Mouse (Mus musculus) forebrain, embryonic 14.5 days (tissue): ENCODE data around the gene Adcy9. TPM values are rescaled to one million over a fixed set of nuclear protein-coding genes. Genes with fewer than 3 reads are reported as not detected.

Experiments used
- ATAC-seq: fragments of 200-750 bp; cut with Nextera tagmentation; 2 replicates; pipeline ENCODE4 v1.8.0; 2017; ENCODE audit warnings: mild to moderate bottlenecking, moderate library complexity
- DNase-seq: peaks from one replicate; pipeline ENCODE4 v3.0.0-alpha.2; 2015; ENCODE audit warnings: low spot score
- H3K27ac ChIP-seq: fragments of 300-500 bp; sonication (generic); 2 replicates; pipeline ENCODE4 v1.5.1; 2014; ENCODE audit warnings: low read depth, mild to moderate bottlenecking, control low read depth, low read length, moderate library complexity
- H3K27me3 ChIP-seq: fragments of 300-500 bp; sonication (generic); replicated peaks from 2 replicates; pipeline ENCODE4 v1.6.1; 2014; ENCODE audit warnings: low read length, control low read depth, mixed read lengths; ENCODE audit not compliant: control insufficient read depth, insufficient read depth
- H3K36me3 ChIP-seq: fragments of 300-500 bp; sonication (generic); 2 replicates; pipeline ENCODE4 v1.6.1; 2014; ENCODE audit warnings: low read length, control low read depth; ENCODE audit not compliant: control insufficient read depth, insufficient read depth
- H3K4me1 ChIP-seq: fragments of 300-500 bp; sonication (generic); 2 replicates; pipeline ENCODE4 v1.6.1; 2014; ENCODE audit warnings: antibody characterized with exemption, low read length, control low read depth; ENCODE audit not compliant: control insufficient read depth, insufficient read depth
- H3K4me2 ChIP-seq: fragments of 300-500 bp; sonication (generic); 2 replicates; pipeline ENCODE4 v1.6.1; 2014; ENCODE audit warnings: mild to moderate bottlenecking, control low read depth, low read length
- H3K4me3 ChIP-seq: fragments of 300-500 bp; sonication (generic); 2 replicates; pipeline ENCODE4 v1.5.1; 2014; ENCODE audit warnings: low read depth, low read length, control low read depth
- H3K9ac ChIP-seq: fragments of 300-500 bp; sonication (generic); 2 replicates; pipeline ENCODE4 v1.6.1; 2014; ENCODE audit warnings: mild to moderate bottlenecking, low read length, control low read depth, moderate library complexity
- H3K9me3 ChIP-seq: fragments of 300-500 bp; sonication (generic); replicated peaks from 2 replicates; pipeline ENCODE4 v1.6.1; 2016; ENCODE audit warnings: low read length, control low read depth, mixed read lengths; ENCODE audit not compliant: control insufficient read depth
- WGBS: fragments of 180-500 bp; shearing (Covaris S2); extraction: QIAGEN DNeasy Blood & Tissue Kit; methylation state at CpG from one replicate; pipeline ENCODE4 v1.1.7; 2014; 5-methylcytosine and 5-hydroxymethylcytosine counted together
- polyA plus RNA-seq: library from polyadenylated mRNA; unstranded; fragments of >200 nt; fragmentation: Nextera tagmentation; extraction: Ambion mirVana; gene quantifications from 2 replicates; pipeline ENCODE4 v1.2.1, GENCODE M21; 2014

The Adcy9 gene
- polyA plus RNA-seq, result 1.8 and 2.4 TPM in 2 replicates

DNA sequence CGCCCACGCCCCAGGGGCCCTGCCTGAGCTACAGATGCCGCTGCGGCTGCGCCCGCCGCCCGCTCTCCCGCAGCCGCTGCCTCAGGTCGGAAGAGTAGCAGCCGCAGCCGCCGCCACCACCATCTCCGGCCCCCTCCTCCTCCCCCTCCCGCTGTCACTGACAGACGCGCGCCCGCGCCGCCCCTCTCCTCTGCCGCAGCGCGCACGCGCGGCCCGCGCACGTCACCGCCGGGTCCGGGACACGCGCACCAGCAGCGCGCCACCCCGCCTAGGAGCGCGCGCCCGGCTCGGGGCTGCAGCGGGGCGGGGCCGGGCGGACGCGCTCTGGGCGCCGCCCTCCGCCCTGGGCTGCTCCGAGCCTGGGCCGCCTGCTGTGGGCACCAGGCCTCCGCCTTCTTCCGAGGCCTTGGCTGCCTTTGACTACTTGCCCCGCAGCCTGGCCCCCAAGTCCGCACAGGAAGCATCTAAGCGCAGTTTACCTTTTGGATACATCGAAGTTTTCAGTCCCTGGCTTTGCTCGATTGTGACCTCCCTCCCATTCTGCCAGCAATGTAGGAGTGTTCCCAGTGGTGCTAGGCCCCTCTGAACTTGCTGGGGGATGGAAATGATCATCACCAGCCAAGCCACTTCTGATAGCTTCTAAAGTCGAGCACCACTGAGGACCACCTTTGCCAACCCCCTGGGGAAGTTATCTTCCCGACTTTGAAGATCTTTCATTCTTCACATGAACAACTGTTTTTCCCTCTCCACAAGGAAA lies at the start of gene Adcy9:
TSS of gene Adcy9 (minus strand) at position 201 of the 757 bp plus-strand sequence.
- H3K27ac ChIP-seq, result peak within 1 kb of the TSS; percentile 70
- H3K4me3 ChIP-seq, result peak within 1 kb of the TSS; percentile 80
- peak within 1 kb of the TSS; percentile 96 for H3K4me2 ChIP-seq
- ATAC-seq (peak; percentile 91), DNase-seq (peak; percentile 92)
- H3K9me3 ChIP-seq, result no peaks in the 10 kb centered on the region
- WGBS, result 1% methylated on average over 16 of the region's 64 CpGs
- peak within 1 kb of the TSS; percentile 80 for H3K9ac ChIP-seq
- no peaks in the 10 kb centered on the region for H3K36me3 ChIP-seq
- H3K27me3 ChIP-seq, result no peaks in the 10 kb centered on the region
- peaks cover 19% of the 10 kb centered on the region for H3K4me1 ChIP-seq

DNA sequence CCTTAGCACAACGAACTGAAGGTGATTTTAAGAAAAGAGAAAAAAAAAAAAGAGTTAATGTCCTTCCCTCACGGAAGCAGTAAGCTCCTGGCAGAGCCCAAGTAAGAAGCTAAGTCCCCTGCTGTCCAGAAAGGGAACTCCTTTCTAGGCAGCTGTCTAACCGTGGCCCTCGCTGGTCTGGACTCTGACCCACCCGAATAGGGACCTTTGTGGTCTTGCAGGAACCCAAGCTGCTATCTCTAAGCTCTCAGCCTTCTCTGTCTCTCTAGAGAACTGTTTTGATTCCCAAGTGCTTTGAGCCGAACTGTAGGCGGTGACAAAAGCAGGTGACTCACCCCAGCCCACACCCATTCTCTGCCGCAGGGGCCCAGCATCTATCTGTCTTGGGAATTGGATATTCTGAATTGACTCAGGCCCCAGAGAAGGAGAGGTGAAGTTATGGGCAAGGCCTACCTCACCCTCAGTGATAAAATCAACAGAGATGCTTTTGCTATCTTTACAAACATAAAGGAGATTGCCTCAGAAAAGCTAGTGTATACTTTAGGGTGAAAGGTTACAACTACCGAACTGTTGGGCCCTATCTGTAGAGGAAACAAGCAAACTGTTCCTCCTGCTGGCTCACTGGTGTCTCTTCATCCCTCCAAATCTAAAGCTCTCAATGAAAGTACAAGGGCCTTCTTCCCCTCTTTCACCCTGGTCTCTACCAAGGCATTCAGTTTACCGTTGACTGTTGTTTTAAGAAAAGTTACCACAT lies 49.5 kb upstream of the Adcy9 start:
- H3K36me3 ChIP-seq, result no peaks in the 10 kb centered on the region
- H3K27ac ChIP-seq, result no peak overlapping the region
- peaks cover 3% of the 10 kb centered on the region; the same call in 1 of the 2 replicates for H3K4me1 ChIP-seq
- H3K9ac ChIP-seq, result no peak overlapping the region
- DNase-seq, result no peak
- no peak for ATAC-seq
- H3K9me3 ChIP-seq, result no peaks in the 10 kb centered on the region
- WGBS, result 69% methylated on average over 10 of the region's 10 CpGs
- H3K4me3 ChIP-seq, result no peak overlapping the region
- no peak overlapping the region for H3K4me2 ChIP-seq
- no peaks in the 10 kb centered on the region for H3K27me3 ChIP-seq

DNA sequence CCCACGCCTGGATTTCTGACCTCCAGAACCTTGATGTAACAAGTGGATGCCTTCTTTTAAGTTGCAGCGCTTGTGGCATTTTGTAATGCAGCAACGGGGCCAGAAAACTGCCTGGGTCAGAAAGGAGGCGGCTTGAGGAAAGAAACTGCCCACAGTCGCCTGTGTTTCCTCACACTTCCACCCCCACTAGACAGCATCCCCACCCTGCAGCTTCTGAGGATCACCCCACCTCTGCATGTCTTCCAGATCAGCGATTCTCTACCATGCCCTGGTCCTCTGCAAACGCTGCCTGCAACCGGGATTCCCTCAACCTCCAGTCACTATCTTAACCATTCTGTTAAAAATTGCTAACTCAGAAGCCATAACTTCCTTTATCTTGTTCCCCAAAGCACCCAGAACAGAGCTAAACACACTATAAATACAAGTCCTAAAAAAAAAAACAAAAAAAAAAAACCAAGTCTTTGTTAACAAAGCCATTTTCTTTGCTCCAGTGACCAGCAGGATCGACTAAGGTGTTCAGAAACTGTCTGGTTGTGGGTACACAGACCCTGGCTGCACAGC lies 44.3 kb upstream of the Adcy9 start:
- WGBS, result 75% methylated on average over 9 of the region's 9 CpGs
- no peak for ATAC-seq

DNA sequence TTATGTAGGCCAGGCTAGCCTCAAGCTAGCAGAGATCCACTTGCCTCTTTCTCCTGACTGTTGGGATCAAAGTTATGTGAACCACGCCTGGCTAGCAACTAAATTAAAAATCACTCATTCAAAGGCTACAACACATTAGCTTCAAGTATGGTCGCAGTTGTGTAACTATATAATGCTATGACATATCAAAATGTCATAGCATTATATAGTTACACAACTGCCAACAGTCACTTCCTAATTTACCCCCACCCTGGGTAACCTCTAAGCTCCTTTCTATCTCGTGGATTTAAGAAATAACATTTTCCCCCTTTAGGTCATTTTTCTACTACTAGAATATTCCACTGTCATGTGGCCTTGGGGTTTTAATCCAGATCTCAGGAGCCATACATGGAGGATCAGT lies 37.6 kb upstream of the Adcy9 start:
- Histone ChIP-seq H3K9me3 (no peaks in the 10 kb centered on the region), H3K4me2 (no peak overlapping the region), H3K27me3 (no peaks in the 10 kb centered on the region), H3K27ac (no peak overlapping the region), H3K9ac (no peak overlapping the region), H3K4me1 (no peaks in the 10 kb centered on the region), H3K36me3 (no peaks in the 10 kb centered on the region), H3K4me3 (no peak overlapping the region)
- 89% methylated on average over 3 of the region's 3 CpGs for WGBS
- DNase-seq, result no peak
- no peak for ATAC-seq

More for the DNA sequence above, 44.3 kb upstream of the Adcy9 start:
- no peak overlapping the region for H3K4me2 ChIP-seq
- no peaks in the 10 kb centered on the region for H3K36me3 ChIP-seq
- DNase-seq, result no peak
- no peak overlapping the region for H3K9ac ChIP-seq
- H3K27ac ChIP-seq, result no peak overlapping the region
- H3K9me3 ChIP-seq, result no peaks in the 10 kb centered on the region
- H3K27me3 ChIP-seq, result no peaks in the 10 kb centered on the region
- no peak overlapping the region for H3K4me3 ChIP-seq
- H3K4me1 ChIP-seq, result no peaks in the 10 kb centered on the region

DNA sequence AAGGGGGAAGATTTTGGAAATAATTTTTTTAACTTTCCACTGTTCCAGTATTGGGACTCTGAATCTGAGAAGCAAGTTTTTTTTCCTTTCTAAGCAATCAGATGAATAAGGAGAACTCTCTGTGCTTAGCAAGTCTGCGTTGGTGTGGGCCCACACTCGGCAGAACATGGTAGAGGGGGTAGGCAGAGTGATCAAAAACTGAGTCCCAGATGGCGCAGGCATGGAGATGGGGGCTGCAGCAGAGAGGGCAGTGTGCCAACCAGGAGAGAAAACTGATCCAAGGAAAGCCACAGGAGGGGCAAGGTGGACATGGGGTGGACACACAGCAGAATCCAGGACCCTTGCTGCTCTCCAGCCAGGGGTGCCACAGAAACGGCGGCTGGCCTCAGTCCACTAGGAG lies 36.1 kb upstream of the Adcy9 start:
- no peaks in the 10 kb centered on the region for H3K27me3 ChIP-seq
- ATAC-seq (no peak), DNase-seq (no peak)
- H3K36me3 ChIP-seq, result no peaks in the 10 kb centered on the region
- no peaks in the 10 kb centered on the region for H3K9me3 ChIP-seq
- H3K9ac ChIP-seq, result no peak overlapping the region
- H3K27ac ChIP-seq, result no peak overlapping the region
- 83% methylated on average over 5 of the region's 5 CpGs for WGBS
- H3K4me2 ChIP-seq, result no peak overlapping the region
- H3K4me1 ChIP-seq, result no peaks in the 10 kb centered on the region
- H3K4me3 ChIP-seq, result no peak overlapping the region

DNA sequence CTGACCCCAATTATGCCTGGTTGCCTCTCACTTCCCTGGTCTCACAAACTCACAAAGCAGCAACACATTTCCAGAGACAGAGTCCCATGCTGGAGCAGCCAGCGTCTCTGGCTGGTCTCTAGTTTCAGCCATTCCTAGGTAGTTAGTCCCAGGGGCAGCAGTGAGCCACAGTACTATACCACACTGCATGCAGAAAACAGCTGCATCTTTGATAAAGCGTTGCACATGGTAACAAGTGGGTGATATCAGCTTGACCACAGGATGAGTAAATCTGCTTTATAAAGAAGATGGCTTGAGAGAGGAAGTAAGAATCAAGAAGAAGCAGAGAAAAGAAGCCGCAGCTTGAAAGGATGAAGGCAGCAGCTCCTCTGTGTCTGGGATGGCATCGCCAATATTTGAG lies 35.4 kb upstream of the Adcy9 start:
- H3K4me2 ChIP-seq, result no peak overlapping the region
- no peaks in the 10 kb centered on the region for H3K9me3 ChIP-seq
- H3K27me3 ChIP-seq, result no peaks in the 10 kb centered on the region

DNA sequence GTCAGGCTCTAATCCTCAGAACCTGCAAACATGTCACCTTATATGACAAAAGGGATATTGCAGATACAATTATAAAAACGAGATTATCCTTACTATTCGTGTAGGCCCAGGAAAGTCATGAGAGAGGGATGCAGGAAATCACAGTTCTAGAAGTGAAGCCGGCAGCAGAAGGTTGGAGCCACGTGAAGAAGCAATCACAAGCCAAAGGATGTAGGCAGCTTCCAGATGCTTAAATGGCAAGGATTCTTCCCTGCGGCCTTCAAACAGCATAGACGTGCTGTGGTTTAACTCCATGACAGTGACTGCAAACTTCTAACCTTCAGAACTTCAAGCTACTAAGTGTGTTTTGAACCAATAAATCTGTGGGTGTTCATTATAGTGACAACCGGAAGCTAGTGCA lies 34.3 kb upstream of the Adcy9 start:
- Histone ChIP-seq H3K9ac (no peak overlapping the region), H3K27ac (no peak overlapping the region), H3K36me3 (no peaks in the 10 kb centered on the region), H3K27me3 (no peaks in the 10 kb centered on the region), H3K4me2 (no peak overlapping the region), H3K4me3 (no peak overlapping the region), H3K9me3 (no peaks in the 10 kb centered on the region), H3K4me1 (no peaks in the 10 kb centered on the region)
- no peak for ATAC-seq
- 90% methylated on average over 7 of the region's 7 CpGs for WGBS
- no peak for DNase-seq

More for the DNA sequence above, 35.4 kb upstream of the Adcy9 start:
- Histone ChIP-seq H3K4me3 (no peak overlapping the region), H3K4me1 (no peaks in the 10 kb centered on the region), H3K27ac (no peak overlapping the region), H3K36me3 (no peaks in the 10 kb centered on the region), H3K9ac (no peak overlapping the region)
- no peak for ATAC-seq
- DNase-seq, result no peak
- WGBS, result 88% methylated on average over 4 of the region's 4 CpGs

DNA sequence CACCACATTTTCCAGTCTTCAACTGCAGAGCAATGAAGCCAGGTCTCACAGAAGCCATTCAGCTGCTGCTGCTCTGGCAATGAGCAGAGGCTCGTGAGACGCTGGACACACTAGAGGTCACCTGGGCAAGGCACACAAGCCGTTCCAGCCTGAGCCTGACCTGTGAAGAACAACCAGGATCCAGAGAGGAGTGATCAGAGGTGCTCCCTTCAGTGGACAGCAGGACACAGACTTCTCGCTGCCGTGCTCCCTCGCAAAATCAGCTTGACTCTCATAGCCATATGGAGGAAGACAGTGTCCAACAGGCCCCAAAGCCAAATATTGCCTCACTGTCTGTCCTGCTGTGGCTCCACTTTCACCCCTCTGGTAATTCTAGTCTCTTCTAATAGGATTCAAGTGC lies 29.1 kb upstream of the Adcy9 start:
- no peak for ATAC-seq
- Histone ChIP-seq H3K4me3 (no peak overlapping the region), H3K27ac (no peak overlapping the region), H3K9me3 (no peaks in the 10 kb centered on the region), H3K27me3 (no peaks in the 10 kb centered on the region), H3K36me3 (no peaks in the 10 kb centered on the region), H3K4me2 (no peak overlapping the region), H3K4me1 (no peaks in the 10 kb centered on the region), H3K9ac (no peak overlapping the region)
- no peak for DNase-seq
- WGBS, result 92% methylated on average over 6 of the region's 6 CpGs

DNA sequence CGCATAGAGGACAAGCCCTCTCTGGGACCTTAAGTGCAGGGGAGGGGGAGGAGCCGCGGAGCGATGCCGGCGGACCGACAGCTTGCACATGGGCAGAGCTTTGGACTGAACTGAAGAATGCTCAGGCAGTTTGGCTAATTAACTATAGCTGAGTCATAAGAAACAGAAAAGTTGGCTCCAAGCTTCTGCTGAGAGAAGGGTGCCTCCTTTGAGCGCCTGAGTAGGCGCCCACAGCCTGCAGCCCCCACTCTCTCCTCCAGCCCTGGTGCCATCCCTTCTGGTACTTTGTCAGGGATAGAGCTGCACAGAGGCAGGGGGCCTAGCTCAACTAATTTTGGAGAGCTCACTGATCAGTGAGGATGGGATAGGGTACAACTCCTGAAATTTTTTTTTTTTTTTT lies 27.9 kb upstream of the Adcy9 start:
- H3K9me3 ChIP-seq, result no peaks in the 10 kb centered on the region
- no peaks in the 10 kb centered on the region for H3K36me3 ChIP-seq
- DNase-seq, result peak; percentile 24
- no peak overlapping the region for H3K9ac ChIP-seq
- no peaks in the 10 kb centered on the region for H3K27me3 ChIP-seq
- no peaks in the 10 kb centered on the region for H3K4me1 ChIP-seq
- WGBS, result 34% methylated on average over 9 of the region's 9 CpGs
- ATAC-seq, result no peak
- no peak overlapping the region for H3K4me2 ChIP-seq
- H3K27ac ChIP-seq, result no peak overlapping the region
- no peak overlapping the region for H3K4me3 ChIP-seq
